Mouse (Mus musculus): ENCODE results near the gene 2410004P03Rik. TPM values are rescaled to one million over a fixed set of nuclear protein-coding genes. Genes with fewer than 3 reads are reported as not detected.
A peak's percentile ranks its signal among the peaks of the same experiment; 100 is the strongest.

Gene 2410004P03Rik
- polyA plus RNA-seq, 1 experiment, result 0.88 TPM

- Histone ChIP-seq H3K27ac (ENCODE audit: insufficient read depth, low read length) (no peak overlapping the region), H3K4me1 (ENCODE audit: control insufficient read depth, insufficient read depth, low read length) (no peaks in the 10 kb centered on the region), H3K4me3 (ENCODE audit: insufficient read depth, low read length) (no peak overlapping the region)
- no peak for TF ChIP-seq CTCF (IDR thresholded peaks at IDR 0.05; ENCODE audit: extremely low read depth, insufficient read depth, low read length)
- TF ChIP-seq POLR2A (IDR thresholded peaks at IDR 0.05; ENCODE audit: extremely low read depth, insufficient read depth, low read length), result no peak
Observed at GRCm38 (mm10) chr12:16966811-16967210, 44.7 kb downstream of the 2410004P03Rik start.

- no peaks in the 10 kb centered on the region for H3K4me1 ChIP-seq (ENCODE audit: control insufficient read depth, insufficient read depth, low read length)
- TF ChIP-seq CTCF (IDR thresholded peaks at IDR 0.05; ENCODE audit: extremely low read depth, insufficient read depth, low read length) (no peak), POLR2A (IDR thresholded peaks at IDR 0.05; ENCODE audit: extremely low read depth, insufficient read depth, low read length) (no peak)
- H3K27ac ChIP-seq (ENCODE audit: insufficient read depth, low read length), result no peak overlapping the region
- H3K4me3 ChIP-seq (ENCODE audit: insufficient read depth, low read length), result no peak overlapping the region
Observed at GRCm38 (mm10) chr12:16963354-16963753, 48.2 kb downstream of the 2410004P03Rik start.

- H3K4me1 ChIP-seq (ENCODE audit: control insufficient read depth, insufficient read depth, low read length), result no peaks in the 10 kb centered on the region
- TF ChIP-seq CTCF (IDR thresholded peaks at IDR 0.05; ENCODE audit: extremely low read depth, insufficient read depth, low read length), result peak; percentile 27; the same call in 1 of the 2 replicates
- TF ChIP-seq POLR2A (IDR thresholded peaks at IDR 0.05; ENCODE audit: extremely low read depth, insufficient read depth, low read length), result no peak
- no peak overlapping the region for H3K4me3 ChIP-seq (ENCODE audit: insufficient read depth, low read length)
- H3K27ac ChIP-seq (ENCODE audit: insufficient read depth, low read length), result no peak overlapping the region
Observed at GRCm38 (mm10) chr12:16958851-16959250, 52.7 kb downstream of the 2410004P03Rik start.

Other genes with a start within 250 kb of the 2410004P03Rik start
- 0.48 and 0.49 TPM in 2 replicates for gene Greb1, start 210.8 kb downstream of the 2410004P03Rik start, polyA plus RNA-seq (2012; rRNA removed)
- gene E2f6, start 200.8 kb downstream of the 2410004P03Rik start, polyA plus RNA-seq (2012; rRNA removed), result 38.3 and 40.1 TPM in 2 replicates
- gene Rock2, start 116.8 kb downstream of the 2410004P03Rik start, polyA plus RNA-seq (2012; rRNA removed), result 48.3 and 49.0 TPM in 2 replicates
- 1.9 and 2.9 TPM in 2 replicates for gene Pqlc3, start 11.3 kb downstream of the 2410004P03Rik start, polyA plus RNA-seq (2012; rRNA removed)
- gene Kcnf1, start 165.2 kb upstream of the 2410004P03Rik start, polyA plus RNA-seq (2012; rRNA removed), result 56.5 and 58.4 TPM in 2 replicates

All from cortical plate, adult 2 months (tissue).